Mouse (Mus musculus) limb, embryonic 14.5 days (tissue): ENCODE data around the gene Mcm2. TPM values are rescaled to one million over a fixed set of nuclear protein-coding genes. Genes with fewer than 3 reads are reported as not detected.

Experiments
- ATAC-seq: fragments of 200-750 bp; cut with Nextera tagmentation; 2 replicates; pipeline ENCODE4 v1.8.0; 2017; ENCODE audit warnings: low read depth, moderate number of reproducible peaks, moderate TSS enrichment; ENCODE audit not compliant: low FRiP score
- DNase-seq: peaks from one replicate; pipeline ENCODE4 v3.0.0-alpha.2; 2015; ENCODE audit warnings: low spot score
- H3K27ac ChIP-seq: fragments of 300-500 bp; sonication (generic); replicated peaks from 2 replicates; pipeline ENCODE4 v1.5.1; 2014; ENCODE audit warnings: low read depth, mild to moderate bottlenecking, low read length, moderate library complexity, mixed read lengths
- H3K27me3 ChIP-seq: fragments of 300-500 bp; sonication (generic); 2 replicates; pipeline ENCODE4 v1.6.1; 2014; ENCODE audit warnings: low read length, mixed read lengths; ENCODE audit not compliant: control insufficient read depth, insufficient read depth
- H3K36me3 ChIP-seq: fragments of 300-500 bp; sonication (generic); 2 replicates; pipeline ENCODE4 v1.6.1; 2014; ENCODE audit warnings: mild to moderate bottlenecking, low read length, moderate library complexity, mixed read lengths; ENCODE audit not compliant: control insufficient read depth, insufficient read depth
- H3K4me1 ChIP-seq: fragments of 300-500 bp; sonication (generic); 2 replicates; pipeline ENCODE4 v1.6.1; 2014; ENCODE audit warnings: antibody characterized with exemption, low read length, mixed read lengths; ENCODE audit not compliant: control insufficient read depth, insufficient read depth
- H3K4me2 ChIP-seq: fragments of 300-500 bp; sonication (generic); replicated peaks from 2 replicates; pipeline ENCODE4 v1.6.1; 2014; ENCODE audit warnings: low read depth, mild to moderate bottlenecking, low read length, moderate library complexity; ENCODE audit not compliant: severe bottlenecking
- H3K4me3 ChIP-seq: fragments of 300-500 bp; sonication (generic); replicated peaks from 2 replicates; pipeline ENCODE4 v1.5.1; 2014; ENCODE audit warnings: low read length
- H3K9ac ChIP-seq: fragments of 300-500 bp; sonication (generic); 2 replicates; pipeline ENCODE4 v1.6.1; 2014; ENCODE audit warnings: mild to moderate bottlenecking, low read depth, low read length, moderate library complexity; ENCODE audit not compliant: severe bottlenecking
- H3K9me3 ChIP-seq: fragments of 300-500 bp; sonication (generic); 2 replicates; pipeline ENCODE4 v1.6.1; 2016; ENCODE audit warnings: low read length; ENCODE audit not compliant: control insufficient read depth
- POLR2A ChIP-seq: fragments of 200-500 bp; IDR thresholded peaks from 2 replicates; pipeline ENCODE4 v1.8.0; 2012; ENCODE audit warnings: inconsistent platforms, mild to moderate bottlenecking, moderate library complexity, borderline replicate concordance; ENCODE audit not compliant: insufficient read depth, insufficient read length; ENCODE audit errors: extremely low read depth
- WGBS: fragments of 180-500 bp; shearing (Covaris S2); extraction: QIAGEN DNeasy Blood & Tissue Kit; methylation state at CpG from one replicate; pipeline ENCODE4 v1.1.7; 2014; 5-methylcytosine and 5-hydroxymethylcytosine counted together
- polyA plus RNA-seq, 2 experiments: library from polyadenylated mRNA; depleted of rRNA in 1 of 2; stranded (reverse) in 1 of 2; unstranded in 1 of 2; fragments of >200 nt; fragmentation: Nextera tagmentation in 1 of 2; extraction: Ambion mirVana in 1 of 2; gene quantifications; 2 replicates each; pipeline versions ENCODE4 v1.2.1 to v1.2.3; 2012 to 2014

Gene Mcm2
- polyA plus RNA-seq, 2 experiments, result 107 to 108 TPM

GRCm38 (mm10) chr6:88858341-88858740, 40.2 kb downstream of the Mcm2 start:
- Histone ChIP-seq H3K27ac (no peak overlapping the region), H3K27me3 (no peaks in the 10 kb centered on the region), H3K4me1 (no peaks in the 10 kb centered on the region), H3K4me2 (no peak overlapping the region), H3K9ac (no peak overlapping the region), H3K36me3 (peaks cover 23% of the 10 kb centered on the region), H3K4me3 (no peak overlapping the region), H3K9me3 (0 out of 2 replicates have a peak, but pooled peaks cover 4% of the 10 kb centered on the region)
- peak; percentile 53 for ATAC-seq
- DNase-seq, result no peak
- 53% methylated on average over 7 of the region's 7 CpGs for WGBS
- no peak for TF ChIP-seq POLR2A

DNA sequence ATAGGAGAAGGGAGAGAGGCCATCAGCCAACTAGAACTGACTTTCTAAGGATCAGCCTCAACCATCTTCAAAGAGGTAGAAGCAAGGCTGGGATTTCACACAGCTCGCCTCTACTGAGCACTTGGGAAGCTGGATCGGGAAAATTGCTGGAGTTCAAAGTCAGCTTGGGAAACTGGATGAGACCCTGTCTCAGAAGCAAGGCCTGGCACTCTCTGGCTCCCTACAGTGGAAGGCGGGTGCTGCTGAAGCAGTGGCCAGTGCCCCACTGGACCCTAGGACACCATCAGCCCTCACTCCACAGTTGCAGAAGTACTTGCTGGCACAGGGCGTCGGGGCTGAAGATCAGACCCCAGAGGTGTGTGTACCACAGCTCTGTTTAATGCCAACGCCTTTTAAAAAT, 40.8 kb downstream of the Mcm2 start:
- H3K36me3 ChIP-seq, result peaks cover 19% of the 10 kb centered on the region
- 0 out of 2 replicates have a peak, but pooled peaks cover 4% of the 10 kb centered on the region for H3K9me3 ChIP-seq
- no peaks in the 10 kb centered on the region for H3K4me1 ChIP-seq
- 80% methylated on average over 6 of the region's 6 CpGs for WGBS
- no peak for ATAC-seq
- no peak overlapping the region for H3K27ac ChIP-seq
- no peak overlapping the region for H3K4me2 ChIP-seq
- no peak overlapping the region for H3K9ac ChIP-seq
- H3K27me3 ChIP-seq, result no peaks in the 10 kb centered on the region
- no peak overlapping the region for H3K4me3 ChIP-seq
- DNase-seq, result no peak
- no peak for TF ChIP-seq POLR2A

DNA sequence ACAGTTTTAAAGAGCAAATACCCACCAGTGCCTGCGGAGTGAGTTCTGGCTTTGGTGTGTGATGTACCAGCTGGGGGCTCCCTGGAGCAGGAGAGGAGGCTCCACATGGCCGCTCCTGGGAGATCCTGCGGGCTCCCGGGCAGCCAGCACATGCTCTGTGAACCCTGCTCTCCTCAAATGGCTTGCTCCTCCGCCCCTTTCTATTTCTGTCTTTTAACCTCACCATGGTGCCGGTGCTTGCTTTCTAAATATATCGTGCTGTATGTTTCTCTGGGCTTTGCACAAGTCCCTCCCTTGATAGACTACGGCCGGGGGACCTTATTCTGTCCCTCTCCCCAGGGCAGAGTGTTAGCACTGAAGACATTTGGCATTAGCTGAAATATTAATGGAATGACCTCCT, 41.3 kb downstream of the Mcm2 start:
- ATAC-seq (0 out of 2 replicates have a peak, but pooled peaks have one; percentile 21), DNase-seq (peak; percentile 21)
- Histone ChIP-seq H3K9ac (peak overlapping the region; percentile 12; the same call in 1 of the 2 replicates), H3K27me3 (no peaks in the 10 kb centered on the region), H3K9me3 (0 out of 2 replicates have a peak, but pooled peaks cover 4% of the 10 kb centered on the region), H3K36me3 (peaks cover 16% of the 10 kb centered on the region), H3K27ac (no peak overlapping the region), H3K4me1 (no peaks in the 10 kb centered on the region), H3K4me2 (no peak overlapping the region), H3K4me3 (no peak overlapping the region)
- no peak for TF ChIP-seq POLR2A
- WGBS, result 49% methylated on average over 9 of the region's 9 CpGs

DNA sequence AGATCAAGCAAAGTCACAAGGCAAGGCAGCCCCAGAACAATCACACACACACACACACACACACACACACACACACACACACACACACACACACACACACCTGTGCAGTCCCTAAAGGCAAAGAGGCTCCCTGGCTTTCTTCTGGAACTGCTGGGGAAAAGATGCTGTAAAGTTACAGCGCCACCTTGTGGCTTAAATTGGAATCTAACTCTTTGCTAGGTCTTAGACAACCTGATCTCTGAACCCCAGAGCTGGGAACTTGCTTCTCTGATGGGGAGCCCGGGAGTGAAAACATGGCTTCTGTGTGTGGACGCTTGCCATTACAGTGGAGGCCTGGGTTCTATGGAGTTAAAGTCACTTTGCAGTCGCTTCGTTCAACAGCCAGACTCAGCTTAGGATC, 42.9 kb downstream of the Mcm2 start:
- Histone ChIP-seq H3K4me2 (no peak overlapping the region), H3K27me3 (no peaks in the 10 kb centered on the region), H3K36me3 (peaks cover 2% of the 10 kb centered on the region), H3K9me3 (no peaks in the 10 kb centered on the region), H3K27ac (no peak overlapping the region), H3K4me1 (no peaks in the 10 kb centered on the region), H3K4me3 (no peak overlapping the region), H3K9ac (no peak overlapping the region)
- TF ChIP-seq POLR2A, result no peak
- 23% methylated on average over 5 of the region's 5 CpGs for WGBS
- peak; percentile 88 for DNase-seq
- ATAC-seq, result 0 out of 2 replicates have a peak, but pooled peaks have one; percentile 10

DNA sequence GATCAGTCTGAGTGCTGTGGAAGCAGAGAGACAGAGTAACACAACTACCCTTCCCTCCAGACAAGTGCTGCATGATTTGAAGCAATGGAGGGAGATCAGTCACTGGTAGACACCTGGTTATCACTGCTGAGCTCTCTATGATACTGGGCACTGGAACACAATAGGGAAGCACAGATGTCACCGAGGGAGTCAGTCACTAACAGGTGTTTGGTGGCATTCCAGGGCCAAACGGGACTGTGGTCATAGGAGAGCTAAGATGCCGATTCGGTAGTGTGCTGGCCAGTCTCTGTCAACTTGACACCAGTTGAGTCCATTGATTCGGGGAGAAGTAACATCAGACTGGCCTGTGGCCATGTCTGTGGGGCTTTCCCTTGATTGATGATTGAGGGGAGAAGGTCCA, 44.1 kb downstream of the Mcm2 start:
- no peaks in the 10 kb centered on the region for H3K9me3 ChIP-seq
- TF ChIP-seq POLR2A, result no peak
- H3K4me3 ChIP-seq, result no peak overlapping the region
- H3K27me3 ChIP-seq, result no peaks in the 10 kb centered on the region
- WGBS, result 74% methylated on average over 5 of the region's 5 CpGs
- H3K27ac ChIP-seq, result no peak overlapping the region
- ATAC-seq (no peak), DNase-seq (no peak)
- peaks cover 5% of the 10 kb centered on the region; the same call in 1 of the 2 replicates for H3K36me3 ChIP-seq
- H3K9ac ChIP-seq, result no peak overlapping the region
- H3K4me1 ChIP-seq, result no peaks in the 10 kb centered on the region
- no peak overlapping the region for H3K4me2 ChIP-seq

DNA sequence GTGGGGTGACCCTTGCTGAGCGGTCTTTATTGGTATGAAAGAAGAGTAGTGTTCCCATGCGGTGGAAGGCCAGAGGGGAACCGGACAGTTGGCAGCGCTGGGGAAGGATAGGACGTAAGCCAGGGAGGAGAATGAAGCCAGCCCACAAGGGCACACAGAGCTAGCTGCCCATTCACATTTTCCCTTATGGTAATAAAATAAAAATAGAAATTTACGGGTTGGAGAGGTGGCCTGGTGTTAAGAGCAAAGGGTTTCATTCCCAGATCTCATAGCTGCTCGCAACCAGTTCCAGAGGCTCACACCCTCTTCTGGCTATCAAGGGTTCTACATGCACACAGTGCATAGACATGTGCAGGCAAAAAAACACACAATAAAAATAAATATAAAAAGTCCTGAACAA, 48.5 kb downstream of the Mcm2 start:
- TF ChIP-seq POLR2A, result no peak
- ATAC-seq, result no peak
- DNase-seq, result no peak
- H3K9ac ChIP-seq, result no peak overlapping the region
- H3K36me3 ChIP-seq, result peaks cover 27% of the 10 kb centered on the region
- H3K9me3 ChIP-seq, result no peaks in the 10 kb centered on the region
- H3K4me3 ChIP-seq, result no peak overlapping the region
- no peaks in the 10 kb centered on the region for H3K27me3 ChIP-seq
- H3K27ac ChIP-seq, result no peak overlapping the region
- H3K4me2 ChIP-seq, result no peak overlapping the region
- no peaks in the 10 kb centered on the region for H3K4me1 ChIP-seq
- WGBS, result 85% methylated on average over 7 of the region's 7 CpGs
